Mouse (Mus musculus): ENCODE measurements around the gene Ifi35. TPM values are rescaled to one million over a fixed set of nuclear protein-coding genes. Genes with fewer than 3 reads are reported as not detected.
"Not testable (repeated sequence)": the region's sequence is repeated elsewhere in the genome, so short reads cannot be mapped to it uniquely, and the experiment has no call there.

Ifi35 gene
- total RNA-seq, 2 experiments from 2014 or later, result 6.6 to 7.2 TPM

DNA sequence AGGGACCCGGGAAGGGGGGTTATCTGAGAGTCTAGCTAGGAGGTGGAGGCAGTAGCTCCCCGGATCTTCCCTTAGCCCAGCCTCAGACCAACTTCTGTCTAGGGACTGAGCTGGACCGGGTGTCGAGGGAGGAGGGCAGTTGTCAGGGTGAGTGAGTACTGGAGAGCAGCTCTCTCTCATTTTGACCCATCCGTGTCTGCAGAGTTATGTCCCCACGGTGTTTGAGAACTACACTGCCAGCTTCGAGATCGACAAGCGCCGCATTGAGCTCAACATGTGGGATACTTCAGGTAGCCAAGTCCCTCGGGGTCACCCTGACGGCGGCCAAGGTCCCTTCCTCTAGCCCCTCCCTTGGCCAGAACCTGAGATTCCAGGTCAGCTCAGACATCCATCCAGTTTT is 20.5 kb downstream of the Ifi35 start:
- no peak for DNase-seq

GRCm38 (mm10) chr11:101469155-101469554 is 20.9 kb downstream of the Ifi35 start:
- DNase-seq, result no peak

DNA sequence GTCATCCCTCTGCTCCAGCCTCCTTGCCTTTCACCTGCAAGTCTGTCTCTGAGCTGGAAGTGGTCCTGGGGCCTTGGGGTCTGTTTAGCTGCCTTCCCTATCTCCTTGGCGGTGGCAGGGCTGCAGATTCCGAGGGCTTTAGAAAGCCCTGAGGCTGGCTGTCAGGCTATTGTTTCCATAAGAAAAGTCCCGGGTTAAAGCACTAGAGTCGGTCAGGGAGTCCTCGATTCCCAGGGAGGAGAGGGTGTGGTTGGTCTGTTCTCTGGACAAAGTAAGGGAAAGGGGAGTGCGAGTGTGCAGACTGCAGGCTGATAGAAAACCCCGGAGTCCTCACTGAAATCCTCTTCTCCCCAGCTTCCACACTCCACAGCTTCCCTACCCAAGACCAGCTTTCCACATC is 22.0 kb downstream of the Ifi35 start:
- no peak for DNase-seq

DNA sequence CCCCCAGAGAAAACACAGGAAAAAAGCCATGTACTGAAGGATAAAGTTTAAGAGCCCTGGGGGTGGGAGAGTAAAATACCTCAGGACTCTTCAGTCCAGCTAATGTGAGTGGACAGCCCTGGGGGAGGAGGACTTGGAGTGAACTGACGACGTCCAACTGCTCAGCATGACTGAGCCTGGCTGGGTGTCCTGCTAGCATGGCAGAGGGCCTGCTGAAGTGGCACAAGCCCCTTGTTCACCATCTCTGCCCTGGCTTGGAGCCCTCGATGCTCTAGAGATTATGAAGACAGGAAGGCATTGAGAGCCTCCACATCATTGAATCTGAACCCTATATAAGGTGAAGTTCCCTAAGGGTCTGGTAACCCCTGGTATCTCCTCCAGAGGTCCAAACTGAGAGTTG is 23.7 kb downstream of the Ifi35 start:
- DNase-seq, result no peak

DNA sequence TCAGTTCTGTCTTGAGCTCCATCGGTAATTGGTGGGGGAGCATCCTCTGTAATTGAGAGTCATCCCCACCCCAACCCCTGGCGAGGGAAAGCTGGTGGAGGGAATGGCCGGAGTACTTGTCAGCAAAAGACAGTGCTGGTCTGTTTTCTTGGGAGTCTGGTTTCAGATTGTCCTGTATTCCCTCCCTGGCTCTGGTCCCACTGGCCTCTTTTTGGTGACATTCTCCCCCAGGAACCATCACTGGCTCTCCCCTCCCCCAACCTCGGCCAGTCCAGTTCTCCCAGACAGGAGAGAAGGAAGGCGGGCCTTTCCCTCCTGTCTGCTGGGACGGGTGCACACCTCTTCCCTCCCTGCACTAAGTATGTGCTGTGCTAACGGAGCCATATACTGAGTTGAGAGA is 24.1 kb downstream of the Ifi35 start:
- no peak for DNase-seq

DNA sequence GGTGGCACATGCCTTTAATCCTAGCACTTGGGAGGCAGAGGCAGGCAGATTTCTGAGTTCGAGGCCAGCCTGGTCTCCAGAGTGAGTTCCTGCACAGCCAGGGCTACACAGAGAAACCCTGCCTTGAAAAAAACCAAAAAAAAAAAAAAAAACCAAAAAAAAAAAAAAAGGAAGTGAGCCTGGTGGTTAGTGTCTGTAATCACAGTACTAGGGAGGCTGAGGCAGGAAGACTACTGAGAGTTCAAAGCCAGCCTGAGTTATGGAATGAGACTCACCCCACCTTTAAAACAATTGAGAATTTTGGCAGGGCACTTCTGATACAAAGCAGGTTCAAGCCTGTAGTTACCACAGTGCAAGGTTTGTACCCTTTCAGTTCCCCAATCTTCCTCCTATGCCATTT is 25.5 kb downstream of the Ifi35 start:
- DNase-seq, result not testable (repeated sequence)

DNA sequence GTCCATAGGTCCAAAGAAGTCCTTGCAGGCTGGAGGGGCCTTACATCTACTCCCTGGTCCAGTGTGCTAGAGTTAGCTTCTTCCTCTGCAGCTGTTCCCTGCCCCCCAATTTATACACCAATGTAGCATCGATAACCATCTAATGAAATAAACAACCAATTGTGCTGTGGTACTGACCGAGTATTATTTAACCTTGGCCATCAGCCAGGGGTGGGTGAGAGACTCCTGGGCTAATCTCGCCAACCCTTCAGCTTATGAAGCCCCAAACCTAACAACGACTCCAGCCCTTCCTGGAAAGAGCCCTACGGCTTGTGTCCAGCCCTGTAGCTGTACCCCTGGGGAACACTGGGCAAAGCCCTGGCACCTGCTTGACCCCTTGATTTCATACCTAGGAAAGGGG is 26.1 kb downstream of the Ifi35 start:
- DNase-seq, result no peak

- not testable (repeated sequence) for DNase-seq
These were observed 28.2 kb downstream of the Ifi35 start for GRCm38 (mm10) chr11:101476361-101476760.

- DNase-seq, result no peak
These were observed 29.0 kb downstream of the Ifi35 start for GRCm38 (mm10) chr11:101477194-101477551.

DNA sequence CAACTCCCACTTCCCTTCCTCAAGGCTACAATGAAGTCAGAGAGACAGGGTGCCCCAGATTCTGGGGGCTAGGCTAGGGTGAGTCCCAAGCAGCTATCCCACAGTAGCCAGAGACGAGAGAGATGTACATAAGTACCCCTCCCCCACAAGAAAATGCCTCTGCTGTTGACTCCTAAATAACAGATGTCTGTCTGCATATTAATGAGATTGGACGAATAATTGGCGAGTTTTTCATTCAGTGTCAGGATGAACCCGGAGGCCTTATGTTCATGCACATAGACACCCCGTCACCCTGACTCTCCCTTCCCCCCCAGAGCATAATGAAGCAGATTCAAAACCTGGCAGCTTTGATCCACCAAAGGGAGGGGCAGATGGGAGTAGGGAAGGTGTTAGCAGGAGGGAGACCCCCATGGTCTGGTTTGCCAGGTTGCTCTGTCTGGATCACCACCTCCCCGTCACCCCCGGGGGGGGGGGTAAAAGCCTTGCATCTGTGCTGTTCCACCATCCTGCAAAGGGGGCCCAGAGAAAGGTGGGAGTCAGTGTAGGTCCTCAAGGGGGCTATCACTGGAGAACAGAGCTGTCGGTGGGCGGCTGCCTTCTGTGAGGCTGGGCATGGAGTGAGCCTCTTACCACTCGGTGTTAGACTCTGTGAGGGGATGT is 29.5 kb downstream of the Ifi35 start:
- no peak for DNase-seq

- no peak for DNase-seq
These were observed 31.0 kb downstream of the Ifi35 start for GRCm38 (mm10) chr11:101479171-101479635.

DNA sequence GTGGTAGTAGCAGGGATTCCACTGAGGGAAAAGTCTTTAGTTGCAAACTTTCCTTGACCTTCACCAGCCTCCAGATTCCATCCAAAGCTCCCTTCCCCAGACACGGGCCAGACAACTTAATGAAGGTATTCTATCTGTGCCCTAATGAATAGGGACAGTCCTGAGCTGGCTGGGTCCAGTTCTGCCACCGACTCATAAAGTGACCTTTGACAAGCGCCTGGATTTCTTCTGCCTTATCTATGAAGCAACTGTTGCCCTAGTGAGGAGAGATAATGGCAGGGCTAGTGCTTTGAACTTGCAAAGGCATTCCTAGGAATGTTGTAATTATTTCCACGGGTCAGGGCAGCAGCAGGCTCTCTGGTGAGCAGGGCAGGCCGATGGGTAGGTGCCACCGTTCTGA is 32.7 kb downstream of the Ifi35 start:
- no peak for DNase-seq

- DNase-seq, result no peak
These were observed 35.6 kb downstream of the Ifi35 start for GRCm38 (mm10) chr11:101483804-101484203.

- DNase-seq, result no peak
These were observed 36.0 kb downstream of the Ifi35 start for GRCm38 (mm10) chr11:101484245-101484644.

DNA sequence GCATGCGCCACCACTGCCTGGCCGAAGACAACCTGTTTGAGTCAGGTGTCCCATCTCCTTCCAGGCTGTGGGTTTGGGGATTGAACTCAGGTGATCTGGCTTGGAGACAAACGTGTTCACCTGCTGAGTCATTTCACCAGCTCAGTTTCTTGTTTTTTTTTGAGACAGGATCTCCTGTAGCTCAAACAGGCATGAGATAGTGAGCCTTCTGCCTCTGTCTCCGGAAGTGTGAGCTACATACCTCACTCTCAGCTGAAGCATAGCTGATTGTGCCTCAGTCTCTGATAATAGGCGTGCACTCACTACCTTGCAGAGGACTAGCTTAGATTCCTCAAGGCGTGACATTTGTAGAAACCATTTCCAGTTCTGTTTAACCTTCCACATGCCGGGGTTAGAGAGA is 36.6 kb downstream of the Ifi35 start:
- DNase-seq, result no peak

DNA sequence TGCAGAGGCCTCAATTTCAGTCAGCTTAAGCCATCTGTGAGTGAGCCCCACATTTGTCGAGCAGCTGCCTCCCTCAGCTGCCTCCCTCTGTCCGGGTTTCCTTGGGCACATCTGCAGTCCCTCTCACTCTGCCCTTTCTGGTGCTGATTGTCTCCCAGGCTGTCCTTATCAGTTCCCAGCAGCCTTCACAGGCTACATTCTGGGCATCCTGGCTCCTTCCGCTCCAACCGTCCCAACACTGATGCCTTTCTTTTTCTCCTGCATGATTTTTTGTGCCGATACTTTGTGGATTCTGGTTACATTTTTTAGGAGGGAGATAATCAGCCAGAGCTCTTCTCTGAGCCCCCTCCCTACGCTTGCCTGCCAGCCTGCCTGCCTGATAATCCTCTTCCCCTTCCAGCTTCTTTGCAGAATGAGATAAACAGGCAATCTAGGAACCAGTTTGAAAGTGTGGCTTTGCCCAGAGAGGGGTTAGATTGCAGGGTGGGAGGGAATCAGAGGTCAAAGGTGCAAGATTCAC is 37.4 kb downstream of the Ifi35 start:
- DNase-seq, result no peak

DNA sequence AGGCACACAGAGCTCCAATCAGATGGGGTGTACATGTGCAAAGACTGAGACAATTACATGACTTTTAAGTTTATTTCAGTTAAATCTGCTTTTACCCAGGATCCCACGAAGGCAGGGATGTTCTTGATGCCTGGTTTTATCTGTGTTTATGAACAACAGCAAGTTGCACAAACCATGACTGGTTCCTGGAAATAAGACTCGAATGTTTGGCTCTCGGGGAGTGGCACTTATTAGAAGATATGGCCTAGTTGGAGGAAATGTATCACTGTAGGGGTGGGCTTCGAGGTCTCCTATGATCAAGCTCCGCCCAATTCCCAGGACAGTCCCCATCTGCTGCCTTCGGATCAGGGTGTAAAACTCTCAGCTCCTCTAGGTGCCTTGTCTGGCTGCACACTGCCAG is 37.9 kb downstream of the Ifi35 start:
- DNase-seq, result no peak

GRCm38 (mm10) chr11:101506269-101506780 is 58.1 kb downstream of the Ifi35 start:
- DNase-seq, result no peak

GRCm38 (mm10) chr11:101507090-101507489 is 58.9 kb downstream of the Ifi35 start:
- no peak for DNase-seq

Small RNA genes lying within 50 kb of the gene (microRNA-seq; reads per million reads assigned to microRNA genes)
- 1.0 to 1.9 reads per million in 2 experiments for gene Mir6929

Other genes starting within 250 kb of the Ifi35 start
- gene Ezh1, start 221.9 kb upstream of the Ifi35 start, total RNA-seq (2021), result 10 to 100 TPM; 17.2 to 17.7 TPM
- gene Ramp2, start 202.4 kb upstream of the Ifi35 start, total RNA-seq (2021), result 10 to 100 TPM; 70.5 to 72.8 TPM
- 10 to 100 TPM; 40.1 to 44.3 TPM for gene Vps25, start 194.7 kb upstream of the Ifi35 start, total RNA-seq (2021)
- 1 to 10 TPM in 1 of 2 experiments, under 1 TPM in 1; 0.35 to 1.4 TPM for gene Wnk4, start 187.8 kb upstream of the Ifi35 start, total RNA-seq (2021)
- under 1 TPM; 0.14 to 0.18 TPM for gene Cntd1, start 169.4 kb upstream of the Ifi35 start, total RNA-seq (2021)
- gene Coa3, start 169.3 kb upstream of the Ifi35 start, total RNA-seq (2021), result 10 to 100 TPM; 66.3 to 74.5 TPM
- gene Becn1, start 146.1 kb upstream of the Ifi35 start, total RNA-seq (2021), result 10 to 100 TPM; 74.5 to 76.9 TPM
- gene Psme3, start 132.2 kb upstream of the Ifi35 start, total RNA-seq (2021), result 10 to 100 TPM; 72.4 TPM
- 1 to 10 TPM; 1.7 to 2.3 TPM for gene Aoc2, start 123.3 kb upstream of the Ifi35 start, total RNA-seq (2021)
- gene Aoc3, start 117.8 kb upstream of the Ifi35 start, total RNA-seq (2021), result 10 to 100 TPM; 25.2 to 31.0 TPM
- gene G6pc, start 80.8 kb upstream of the Ifi35 start, total RNA-seq (2021), result under 1 TPM in 1 of 2 experiments, not detected in 1; 0.14 TPM
- 10 to 100 TPM; 17.4 to 17.6 TPM for gene Aarsd1, start 30.8 kb upstream of the Ifi35 start, total RNA-seq (2021)
- gene Gm27029, start 23.6 kb upstream of the Ifi35 start, total RNA-seq (2021), result 1 to 10 TPM; 3.5 to 5.2 TPM
- gene Rundc1, start 23.3 kb upstream of the Ifi35 start, total RNA-seq (2021), result 1 to 10 TPM; 6.5 to 6.8 TPM
- 100 to 1,000 TPM in 1 of 2 experiments, 10 to 100 TPM in 1; 90.6 to 101 TPM for gene Ptges3l, start 23.1 kb upstream of the Ifi35 start, total RNA-seq (2021)
- gene Rpl27, start 6.1 kb upstream of the Ifi35 start, total RNA-seq (2021), result 10 to 100 TPM; 55.9 to 84.8 TPM
- 1 to 10 TPM; 5.0 to 5.8 TPM for gene Rnd2, start 16.6 kb downstream of the Ifi35 start, total RNA-seq (2021)
- gene Vat1, start 17.8 kb downstream of the Ifi35 start, total RNA-seq (2021), result 10 to 100 TPM; 39.4 to 50.2 TPM
- 1 to 10 TPM; 1.9 to 4.6 TPM for gene Brca1, start 103.5 kb downstream of the Ifi35 start, total RNA-seq (2021)
- gene Nbr1, start 103.7 kb downstream of the Ifi35 start, total RNA-seq (2021), result 10 to 100 TPM; 73.1 to 81.8 TPM
- gene Tmem106a, start 133.8 kb downstream of the Ifi35 start, total RNA-seq (2021), result 1 to 10 TPM; 2.4 to 2.9 TPM
- gene Gm11634, start 150.8 kb downstream of the Ifi35 start, total RNA-seq (2021), result not detected
- gene Rdm1, start 178.8 kb downstream of the Ifi35 start, total RNA-seq (2021), result 10 to 100 TPM; 18.0 to 20.9 TPM
- gene Arl4d, start 217.1 kb downstream of the Ifi35 start, total RNA-seq (2021), result 10 to 100 TPM in 1 of 2 experiments, 1 to 10 TPM in 1; 7.1 to 10.7 TPM

All from gastrocnemius, postnatal 10 days (tissue).